Mouse (Mus musculus) layer of hippocampus, adult 9-11 months (tissue): ENCODE results near the gene Il10rb.

Source experiments
- DNase-seq: peaks from one replicate; pipeline ENCODE4 v3.0.0; 2022

Il10rb gene

GRCm38 (mm10) chr16:91384221-91384620, 21.7 kb upstream of the Il10rb start:
- no peak for DNase-seq

- DNase-seq = no peak
Observed at GRCm38 (mm10) chr16:91385621-91386020, 20.3 kb upstream of the Il10rb start.

GRCm38 (mm10) chr16:91386419-91387120, 19.4 kb upstream of the Il10rb start:
- no peak for DNase-seq

- DNase-seq = no peak
Observed at GRCm38 (mm10) chr16:91387121-91387486, 18.9 kb upstream of the Il10rb start.

- DNase-seq = no peak
Observed at GRCm38 (mm10) chr16:91390100-91390499, 15.9 kb upstream of the Il10rb start.

- no peak for DNase-seq
Observed at GRCm38 (mm10) chr16:91391421-91391820, 14.5 kb upstream of the Il10rb start, which contains the start of gene Gm21970. Gene Gm21970 (plus strand): TSS chr16:91391721.

GRCm38 (mm10) chr16:91394826-91395410, 11.0 kb upstream of the Il10rb start:
- DNase-seq = no peak

- DNase-seq = peak; percentile 80
Observed at GRCm38 (mm10) chr16:91395633-91396392, 10.2 kb upstream of the Il10rb start.

GRCm38 (mm10) chr16:91396844-91397537, 9.0 kb upstream of the Il10rb start:
- DNase-seq = no peak

GRCm38 (mm10) chr16:91398030-91398429, 7.9 kb upstream of the Il10rb start:
- no peak for DNase-seq

- no peak for DNase-seq
Observed at GRCm38 (mm10) chr16:91398944-91399343, 7.0 kb upstream of the Il10rb start.

GRCm38 (mm10) chr16:91401569-91402165, 4.3 kb upstream of the Il10rb start:
- DNase-seq = no peak

GRCm38 (mm10) chr16:91403784-91404183, 2.2 kb upstream of the Il10rb start:
- no peak for DNase-seq

- DNase-seq = no peak
Observed at GRCm38 (mm10) chr16:91404187-91404586, 1.8 kb upstream of the Il10rb start.

- no peak for DNase-seq
Observed at GRCm38 (mm10) chr16:91404828-91405577, 961 bp upstream of the Il10rb start.

GRCm38 (mm10) chr16:91406585-91407220, 739 bp downstream of the Il10rb start:
- DNase-seq = no peak

- DNase-seq = no peak
Observed at GRCm38 (mm10) chr16:91413102-91413844, 7.3 kb downstream of the Il10rb start.

- peak; percentile 75 for DNase-seq
Observed at GRCm38 (mm10) chr16:91415391-91416189, 9.6 kb downstream of the Il10rb start.

GRCm38 (mm10) chr16:91416357-91416756, 10.4 kb downstream of the Il10rb start:
- DNase-seq = no peak

GRCm38 (mm10) chr16:91416938-91417337, 11.0 kb downstream of the Il10rb start:
- DNase-seq = no peak
